Mouse (Mus musculus): ENCODE data around the gene Gtf2h2. TPM values are rescaled to one million over a fixed set of nuclear protein-coding genes. Genes with fewer than 3 reads are reported as not detected.

Gene Gtf2h2
- total and polyA plus RNA-seq, 2 experiments from 2014 or later: 22.6 to 57.4 TPM

DNA sequence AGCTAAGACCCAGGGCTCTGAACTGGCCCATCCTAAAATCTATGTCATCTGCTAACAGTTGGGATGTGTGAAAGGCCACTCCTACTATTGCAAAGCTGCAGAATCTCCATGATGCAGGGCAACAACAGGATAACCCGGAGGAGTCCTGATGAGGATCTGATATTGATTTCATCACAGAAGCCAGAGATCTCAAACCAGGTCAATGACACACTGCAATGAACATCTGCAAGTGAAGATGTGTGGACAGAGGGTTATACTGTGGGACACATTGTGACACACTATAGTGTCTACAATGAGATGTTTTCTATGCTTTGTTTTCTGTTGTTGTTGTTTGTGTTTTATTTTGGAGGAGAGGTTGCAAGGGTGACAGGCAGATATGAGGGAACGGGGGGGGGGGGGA is 31.3 kb upstream of the Gtf2h2 start:
- H3K4me2 ChIP-seq (ENCODE audit: low read depth, low read length): no peak overlapping the region
- no peaks in the 10 kb centered on the region for H3K4me1 ChIP-seq (ENCODE audit: insufficient read depth, low read length)
- 86% methylated on average over 2 of the region's 2 CpGs for WGBS
- H3K27me3 ChIP-seq (ENCODE audit: insufficient read depth, low read length): no peaks in the 10 kb centered on the region
- no peak overlapping the region for H3K4me3 ChIP-seq (ENCODE audit: low read length)
- H3K9ac ChIP-seq (replicated peaks; ENCODE audit: low read length): no peak overlapping the region
- ATAC-seq (no peak), DNase-seq (ENCODE audit: low spot score) (no peak)
- TF ChIP-seq CTCF (IDR thresholded peaks at IDR 0.05; ENCODE audit: low read depth): no peak
- no peak overlapping the region for H3K27ac ChIP-seq
- H3K36me3 ChIP-seq (ENCODE audit: insufficient read depth, low read length): no peaks in the 10 kb centered on the region
- H3K9me3 ChIP-seq (ENCODE audit: low read length): no peaks in the 10 kb centered on the region

DNA sequence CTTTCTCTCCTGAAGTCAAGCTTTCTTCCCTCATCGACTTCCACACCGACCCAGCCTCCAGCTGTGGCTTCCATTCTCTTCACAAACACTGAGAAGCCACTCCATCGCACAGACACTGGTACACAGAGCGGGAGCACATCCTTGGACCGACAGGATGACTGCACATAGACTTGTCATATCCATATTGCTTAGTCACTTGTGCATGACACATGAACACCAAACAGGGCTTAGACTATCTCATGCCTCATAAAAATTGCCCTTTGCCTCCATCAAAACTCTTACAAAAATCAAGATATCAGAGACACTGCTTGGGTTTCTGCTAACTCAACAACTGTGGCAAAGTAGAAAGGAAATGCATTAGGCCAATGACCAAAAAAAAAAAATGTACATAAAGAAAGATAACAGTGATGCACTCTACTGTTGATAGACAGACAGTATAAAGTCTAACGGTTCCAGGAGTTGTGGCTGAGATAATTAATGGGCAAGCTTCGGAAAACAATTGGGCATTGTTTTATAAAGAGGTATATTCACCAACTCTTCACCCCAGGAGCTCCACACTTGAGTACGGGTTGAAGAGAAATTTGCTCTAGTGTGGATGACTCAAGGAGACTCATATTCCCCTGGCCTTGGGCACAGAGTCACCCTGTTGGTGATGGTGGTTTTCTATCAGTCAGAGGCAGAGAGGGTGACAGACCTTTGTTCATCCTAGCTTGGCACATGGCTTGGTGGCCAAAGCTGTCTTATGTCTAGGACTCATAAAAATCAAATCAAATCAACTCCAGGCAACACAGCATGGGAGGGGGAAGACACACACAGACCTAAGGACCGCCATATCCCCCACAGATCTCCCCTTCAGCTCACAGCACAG is 29.6 kb upstream of the Gtf2h2 start:
- DNase-seq (ENCODE audit: low spot score): no peak
- H3K36me3 ChIP-seq (ENCODE audit: insufficient read depth, low read length): no peaks in the 10 kb centered on the region
- 86% methylated on average over 9 of the region's 9 CpGs for WGBS
- H3K27me3 ChIP-seq (ENCODE audit: insufficient read depth, low read length): no peaks in the 10 kb centered on the region
- H3K27ac ChIP-seq: no peak overlapping the region
- H3K9me3 ChIP-seq (ENCODE audit: low read length): no peaks in the 10 kb centered on the region
- ATAC-seq: no peak
- TF ChIP-seq CTCF (IDR thresholded peaks at IDR 0.05; ENCODE audit: low read depth): no peak
- H3K4me3 ChIP-seq (ENCODE audit: low read length): no peak overlapping the region
- 0 out of 2 replicates have a peak, but pooled peaks cover under 1% of the 10 kb centered on the region for H3K4me1 ChIP-seq (ENCODE audit: insufficient read depth, low read length)
- no peak overlapping the region for H3K4me2 ChIP-seq (ENCODE audit: low read depth, low read length)
- H3K9ac ChIP-seq (replicated peaks; ENCODE audit: low read length): no peak overlapping the region

DNA sequence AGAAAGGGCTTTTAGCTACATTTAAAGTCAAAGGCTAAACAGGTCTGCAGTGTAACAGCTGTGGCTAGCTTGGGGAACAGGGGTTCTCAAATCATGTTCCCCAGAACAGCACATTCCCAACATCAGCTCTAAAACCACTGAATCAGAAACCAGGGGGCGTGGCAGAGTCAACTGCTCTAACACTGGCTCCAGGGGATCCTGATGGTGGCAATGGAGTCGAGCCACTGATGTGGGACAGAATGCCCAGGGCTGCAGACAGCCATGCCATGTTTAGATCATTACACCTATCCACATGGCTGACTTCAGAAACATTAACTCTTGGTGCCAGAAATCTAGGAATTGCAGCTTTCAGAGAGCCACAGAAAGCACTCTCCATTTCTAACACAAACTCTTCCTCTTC is 26.8 kb upstream of the Gtf2h2 start:
- no peak for TF ChIP-seq CTCF (IDR thresholded peaks at IDR 0.05; ENCODE audit: low read depth)
- ATAC-seq (no peak), DNase-seq (ENCODE audit: low spot score) (no peak)
- H3K4me1 ChIP-seq (ENCODE audit: insufficient read depth, low read length): 0 out of 2 replicates have a peak, but pooled peaks cover 3% of the 10 kb centered on the region
- H3K27ac ChIP-seq: no peak overlapping the region
- no peaks in the 10 kb centered on the region for H3K9me3 ChIP-seq (ENCODE audit: low read length)
- 64% methylated on average over 2 of the region's 2 CpGs for WGBS
- no peaks in the 10 kb centered on the region for H3K27me3 ChIP-seq (ENCODE audit: insufficient read depth, low read length)
- no peaks in the 10 kb centered on the region for H3K36me3 ChIP-seq (ENCODE audit: insufficient read depth, low read length)
- no peak overlapping the region for H3K4me2 ChIP-seq (ENCODE audit: low read depth, low read length)
- no peak overlapping the region for H3K9ac ChIP-seq (replicated peaks; ENCODE audit: low read length)
- no peak overlapping the region for H3K4me3 ChIP-seq (ENCODE audit: low read length)

DNA sequence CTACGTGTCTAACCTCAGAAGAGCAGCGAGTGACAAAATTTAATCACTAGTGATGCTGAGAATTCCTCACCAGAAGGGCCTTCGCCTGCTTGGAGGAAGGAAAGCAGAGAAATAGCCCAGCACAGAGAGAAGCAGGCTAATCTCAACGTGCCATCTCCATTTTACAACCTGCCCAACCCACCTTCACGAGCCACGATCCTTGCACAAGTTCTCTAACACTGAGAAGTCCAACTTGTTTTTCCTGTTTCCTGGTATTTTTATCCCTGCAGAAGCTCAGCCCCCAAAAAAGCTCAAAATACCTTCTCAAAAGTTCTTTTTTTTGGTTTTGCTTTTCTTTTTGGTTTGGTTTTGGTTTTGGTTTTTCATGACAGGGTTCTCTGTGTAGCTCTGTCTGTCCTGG is 25.8 kb upstream of the Gtf2h2 start:
- WGBS: 82% methylated on average over 6 of the region's 6 CpGs

DNA sequence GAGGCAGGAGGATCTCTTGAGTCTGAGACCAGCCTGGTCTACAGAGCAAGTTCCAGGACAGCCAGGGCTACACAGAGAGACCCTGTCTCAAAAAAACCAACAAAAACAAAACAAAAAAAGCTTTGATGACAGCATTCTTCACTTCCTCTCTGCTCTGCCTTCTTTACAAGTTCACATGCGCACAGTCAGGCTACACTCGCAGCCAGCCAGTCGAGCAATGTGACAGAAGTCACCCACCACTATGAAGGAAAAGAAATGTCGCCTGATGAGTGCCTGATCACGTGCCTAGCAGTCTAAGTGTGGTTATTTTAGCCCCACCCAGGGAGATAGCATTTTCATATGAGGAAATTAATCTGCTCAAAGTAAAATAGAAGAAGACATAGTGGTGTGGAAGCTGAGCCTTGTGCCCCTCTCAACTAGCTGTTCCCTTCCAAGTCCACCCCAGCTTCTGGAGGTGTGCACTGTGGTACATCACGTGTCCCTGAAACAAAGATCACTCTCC is 25.3 kb upstream of the Gtf2h2 start:
- Histone ChIP-seq H3K36me3 (ENCODE audit: insufficient read depth, low read length) (no peaks in the 10 kb centered on the region), H3K4me1 (ENCODE audit: insufficient read depth, low read length) (0 out of 2 replicates have a peak, but pooled peaks cover 3% of the 10 kb centered on the region), H3K4me3 (ENCODE audit: low read length) (no peak overlapping the region), H3K9ac (replicated peaks; ENCODE audit: low read length) (no peak overlapping the region), H3K27me3 (ENCODE audit: insufficient read depth, low read length) (no peaks in the 10 kb centered on the region), H3K27ac (no peak overlapping the region), H3K9me3 (ENCODE audit: low read length) (no peaks in the 10 kb centered on the region), H3K4me2 (ENCODE audit: low read depth, low read length) (no peak overlapping the region)
- 81% methylated on average over 6 of the region's 6 CpGs for WGBS
- ATAC-seq (no peak), DNase-seq (ENCODE audit: low spot score) (no peak)
- TF ChIP-seq CTCF (IDR thresholded peaks at IDR 0.05; ENCODE audit: low read depth): no peak

More for the DNA sequence above, 25.8 kb upstream of the Gtf2h2 start:
- Histone ChIP-seq H3K9ac (replicated peaks; ENCODE audit: low read length) (no peak overlapping the region), H3K36me3 (ENCODE audit: insufficient read depth, low read length) (no peaks in the 10 kb centered on the region), H3K4me2 (ENCODE audit: low read depth, low read length) (no peak overlapping the region), H3K27ac (no peak overlapping the region), H3K27me3 (ENCODE audit: insufficient read depth, low read length) (no peaks in the 10 kb centered on the region), H3K4me3 (ENCODE audit: low read length) (no peak overlapping the region), H3K9me3 (ENCODE audit: low read length) (no peaks in the 10 kb centered on the region), H3K4me1 (ENCODE audit: insufficient read depth, low read length) (0 out of 2 replicates have a peak, but pooled peaks cover 3% of the 10 kb centered on the region)
- TF ChIP-seq CTCF (IDR thresholded peaks at IDR 0.05; ENCODE audit: low read depth): no peak
- DNase-seq (ENCODE audit: low spot score): no peak
- ATAC-seq: no peak

DNA sequence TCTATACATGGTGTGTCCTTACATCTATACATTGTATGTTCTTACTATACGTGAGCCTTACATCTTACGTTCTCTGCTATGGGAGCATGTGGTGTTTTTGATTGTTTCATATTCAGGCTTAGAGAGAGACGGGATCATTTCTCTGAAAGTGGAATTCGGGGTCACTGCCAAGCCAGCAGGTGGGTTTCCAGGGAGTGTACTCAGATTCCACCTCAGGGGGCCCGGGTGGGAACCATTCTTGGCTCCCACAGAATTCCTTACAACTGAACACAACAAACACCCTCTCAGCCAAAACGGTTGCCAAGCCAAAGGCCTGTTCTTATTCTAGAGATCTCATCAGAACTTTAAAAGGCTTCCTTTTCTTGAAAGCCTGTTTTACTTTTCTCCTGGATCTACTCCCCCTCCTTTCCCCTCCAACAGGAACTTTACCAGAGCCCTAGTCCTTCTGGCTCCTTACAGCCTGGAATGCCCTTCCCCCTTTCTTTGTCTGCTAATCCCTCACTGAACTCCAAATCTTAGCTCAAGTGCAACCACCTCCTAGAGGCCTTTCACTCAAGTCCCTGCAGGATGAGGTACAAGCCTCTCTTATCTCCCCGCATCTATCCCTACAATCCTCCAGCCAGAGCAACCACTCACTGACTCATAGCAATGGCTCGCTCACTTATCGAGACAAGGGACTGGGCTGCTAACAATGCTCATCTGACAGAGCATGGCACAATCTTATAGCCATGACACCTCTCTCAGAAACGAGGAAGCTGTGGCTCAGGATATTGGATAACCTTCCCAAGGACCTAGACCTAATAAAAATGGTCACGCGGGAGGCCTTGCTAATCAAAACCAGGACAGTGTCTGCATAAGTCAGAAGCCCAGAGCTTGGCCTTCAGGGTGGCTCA is 24.1 kb upstream of the Gtf2h2 start:
- TF ChIP-seq CTCF (IDR thresholded peaks at IDR 0.05; ENCODE audit: low read depth): no peak
- ATAC-seq: 0 out of 2 replicates have a peak, but pooled peaks have one; percentile 56
- Histone ChIP-seq H3K4me1 (ENCODE audit: insufficient read depth, low read length) (0 out of 2 replicates have a peak, but pooled peaks cover 3% of the 10 kb centered on the region), H3K27ac (peak overlapping the region; percentile 62), H3K4me2 (ENCODE audit: low read depth, low read length) (no peak overlapping the region), H3K36me3 (ENCODE audit: insufficient read depth, low read length) (no peaks in the 10 kb centered on the region), H3K9ac (replicated peaks; ENCODE audit: low read length) (no peak overlapping the region), H3K27me3 (ENCODE audit: insufficient read depth, low read length) (no peaks in the 10 kb centered on the region), H3K9me3 (ENCODE audit: low read length) (no peaks in the 10 kb centered on the region), H3K4me3 (ENCODE audit: low read length) (no peak overlapping the region)
- WGBS: 39% methylated on average over 12 of the region's 12 CpGs
- peak; percentile 34 for DNase-seq (ENCODE audit: low spot score)
